Mouse (Mus musculus) embryonic fibroblast, embryonic 13.5 days (primary cell): Measurements from ENCODE around the gene Vwa3b.

Experiments
- CTCF ChIP-seq: IDR thresholded peaks from 2 replicates; pipeline ENCODE4 v1.5.1; 2011; ENCODE audit warnings: mild to moderate bottlenecking, control low read depth, low read length, moderate library complexity, borderline replicate concordance; ENCODE audit not compliant: insufficient read depth
- POLR2A ChIP-seq: IDR thresholded peaks from 2 replicates; pipeline ENCODE4 v1.6.1; 2011; ENCODE audit warnings: low read depth, mild to moderate bottlenecking, control low read depth, low read length, moderate library complexity

GRCm38 (mm10) chr1:37041856-37042255, 15.5 kb downstream of the Vwa3b start:
- TF ChIP-seq CTCF (no peak), POLR2A (no peak)
